Mouse (Mus musculus) MEL (cell line): ENCODE data around the gene Gnaz. TPM values are rescaled to one million over a fixed set of nuclear protein-coding genes. Genes with fewer than 3 reads are reported as not detected.

Experiments used
- DNase-seq: peaks from one replicate; pipeline ENCODE4 v3.0.0; 2011; ENCODE audit warnings: low read depth, low spot score
- H3K27ac ChIP-seq: 2 replicates; pipeline ENCODE4 v1.5.1; 2012; ENCODE audit warnings: low read depth, mild to moderate bottlenecking, control low read depth, low read length, moderate library complexity; ENCODE audit not compliant: control insufficient read depth
- H3K27me3 ChIP-seq, 2 experiments: fragments of 150-350 bp in 1 of 2; sonication (generic) in 1 of 2; 2 replicates each; pipeline ENCODE4 v1.6.1; 2012; ENCODE audit warnings: low read length in 2 of 2, mild to moderate bottlenecking in 2 of 2, improper control_type of control experiment in 1 of 2, moderate library complexity in 1 of 2; ENCODE audit not compliant: insufficient read depth in 2 of 2, control insufficient read depth in 1 of 2
- H3K36me3 ChIP-seq, 2 experiments: 2 replicates each; pipeline ENCODE4 v1.6.1; 2012 to 2014; ENCODE audit warnings: low read length in 2 of 2, improper control_type of control experiment in 1 of 2, inconsistent platforms in 1 of 2, mild to moderate bottlenecking in 1 of 2; ENCODE audit not compliant: insufficient read depth in 2 of 2, control insufficient read depth in 1 of 2
- H3K4me1 ChIP-seq, 2 experiments: fragments of 150-350 bp in 1 of 2; sonication (generic) in 1 of 2; 2 replicates each; pipeline ENCODE4 v1.6.1; 2012; ENCODE audit warnings: low read length in 2 of 2, improper control_type of control experiment in 1 of 2, mild to moderate bottlenecking in 1 of 2; ENCODE audit not compliant: insufficient read depth in 2 of 2, control insufficient read depth in 1 of 2
- H3K4me3 ChIP-seq, 2 experiments: fragments of 150-350 bp in 1 of 2; sonication (generic) in 1 of 2; 2 replicates each; pipeline ENCODE4 v1.5.1; 2012; ENCODE audit warnings: low read depth in 2 of 2, low read length in 2 of 2, mild to moderate bottlenecking in 2 of 2, moderate library complexity in 2 of 2, control low read depth in 1 of 2, improper control_type of control experiment in 1 of 2; ENCODE audit not compliant: control insufficient read depth in 1 of 2, insufficient read depth in 1 of 2
- H3K79me2 ChIP-seq: 2 replicates; pipeline ENCODE4 v1.6.1; 2012; ENCODE audit warnings: mild to moderate bottlenecking, low read length, moderate library complexity; ENCODE audit not compliant: control insufficient read depth, poor library complexity, insufficient read depth
- H3K9ac ChIP-seq: 2 replicates; pipeline ENCODE4 v1.6.1; 2012; ENCODE audit warnings: low read depth, mild to moderate bottlenecking, control low read depth, low read length, moderate library complexity; ENCODE audit not compliant: control insufficient read depth, poor library complexity, severe bottlenecking
- H3K9me3 ChIP-seq: fragments of 150-350 bp; sonication (generic); replicated peaks from 2 replicates; pipeline ENCODE4 v1.6.1; 2012; ENCODE audit warnings: mild to moderate bottlenecking, low read length, improper control_type of control experiment, moderate library complexity; ENCODE audit not compliant: insufficient read depth
- BHLHE40 ChIP-seq: IDR thresholded peaks from 2 replicates; pipeline ENCODE4 v1.6.1; 2012; ENCODE audit warnings: low read depth, mild to moderate bottlenecking, inconsistent platforms, low read length, improper control_type of control experiment, borderline replicate concordance
- E2F4 ChIP-seq: IDR thresholded peaks from 2 replicates; pipeline ENCODE4 v1.6.1; 2011; ENCODE audit warnings: low read depth, low read length, improper control_type of control experiment, borderline replicate concordance
- GABPA ChIP-seq: IDR thresholded peaks from 2 replicates; pipeline ENCODE4 v1.6.1; 2012; ENCODE audit warnings: low read depth, mild to moderate bottlenecking, inconsistent platforms, low read length, improper control_type of control experiment, moderate library complexity
- KAT2A ChIP-seq: conservative IDR thresholded peaks from 2 replicates; pipeline ENCODE4 v1.6.1; 2012; ENCODE audit warnings: low read depth, low read length, improper control_type of control experiment, inconsistent platforms
- MAX ChIP-seq: IDR thresholded peaks from 2 replicates; pipeline ENCODE4 v1.6.1; 2011; ENCODE audit warnings: low read length, improper control_type of control experiment
- MAZ ChIP-seq: IDR thresholded peaks from 2 replicates; pipeline ENCODE4 v1.6.1; 2012; ENCODE audit warnings: low read depth, mild to moderate bottlenecking, inconsistent platforms, low read length, improper control_type of control experiment
- MYB ChIP-seq: IDR thresholded peaks from 2 replicates; pipeline ENCODE4 v1.6.1; 2011; ENCODE audit warnings: mild to moderate bottlenecking, low read depth, low read length, improper control_type of control experiment
- NELFE ChIP-seq: IDR thresholded peaks from 2 replicates; pipeline ENCODE4 v1.6.1; 2011; ENCODE audit warnings: low read depth, low read length, improper control_type of control experiment
- RAD21 ChIP-seq: IDR thresholded peaks from 2 replicates; pipeline ENCODE4 v1.6.1; 2011; ENCODE audit warnings: mild to moderate bottlenecking, low read depth, low read length, improper control_type of control experiment
- RCOR1 ChIP-seq: IDR thresholded peaks from 2 replicates; pipeline ENCODE4 v1.6.1; 2012; ENCODE audit warnings: low read depth, mild to moderate bottlenecking, inconsistent platforms, low read length, improper control_type of control experiment
- SIN3A ChIP-seq: IDR thresholded peaks from 2 replicates; pipeline ENCODE4 v1.6.1; 2012; ENCODE audit warnings: low read length, improper control_type of control experiment, inconsistent platforms
- SMC3 ChIP-seq: IDR thresholded peaks from 2 replicates; pipeline ENCODE4 v1.6.1; 2011; ENCODE audit warnings: low read depth, low read length, improper control_type of control experiment
- TAL1 ChIP-seq: IDR thresholded peaks from 2 replicates; pipeline ENCODE4 v1.6.1; 2012; ENCODE audit warnings: mild to moderate bottlenecking, inconsistent platforms, low read length, moderate library complexity, mixed read lengths
- TCF12 ChIP-seq: IDR thresholded peaks from 2 replicates; pipeline ENCODE4 v1.6.1; 2014; ENCODE audit warnings: low read depth, mild to moderate bottlenecking, inconsistent platforms, low read length, improper control_type of control experiment, moderate library complexity
- UBTF ChIP-seq: IDR thresholded peaks from 2 replicates; pipeline ENCODE4 v1.6.1; 2012; ENCODE audit warnings: low read depth, mild to moderate bottlenecking, inconsistent platforms, low read length, improper control_type of control experiment, moderate library complexity, borderline replicate concordance; ENCODE audit not compliant: insufficient read depth
- USF1 ChIP-seq: IDR thresholded peaks from 2 replicates; pipeline ENCODE4 v1.6.1; 2014; ENCODE audit warnings: low read depth, mild to moderate bottlenecking, inconsistent platforms, low read length, improper control_type of control experiment, moderate library complexity
- USF2 ChIP-seq, 2 experiments: IDR thresholded peaks; 2 replicates each; pipeline ENCODE4 v1.6.1; 2011 to 2012; ENCODE audit warnings: improper control_type of control experiment in 2 of 2, low read length in 2 of 2, borderline replicate concordance in 1 of 2, inconsistent platforms in 1 of 2, low read depth in 1 of 2, mild to moderate bottlenecking in 1 of 2; ENCODE audit not compliant: insufficient read depth in 1 of 2
- ZKSCAN1 ChIP-seq: IDR thresholded peaks from 2 replicates; pipeline ENCODE4 v1.6.1; 2012; ENCODE audit warnings: low read depth, mild to moderate bottlenecking, inconsistent platforms, low read length, improper control_type of control experiment, moderate library complexity
- polyA plus RNA-seq, 2 experiments: library from polyadenylated mRNA; stranded (reverse) in 1 of 2; unstranded in 1 of 2; fragments of >175 nt in 1 of 2; fragments of >200 nt in 1 of 2; gene quantifications; 2 replicates each; pipeline versions ENCODE4 v1.2.1 to v1.2.4; 2012; ENCODE audit warnings: low replicate concordance in 2 of 2, low read depth in 1 of 2; ENCODE audit not compliant: insufficient read length in 2 of 2, insufficient read depth in 1 of 2, missing spikeins in 1 of 2
- total RNA-seq: library from RNA; depleted of rRNA; stranded (reverse); fragments of 300-350 nt; gene quantifications from 2 replicates; pipeline ENCODE4 v1.2.3, GENCODE M21; 2012

Gnaz gene
- total and polyA plus RNA-seq, 3 experiments: not detected

DNA sequence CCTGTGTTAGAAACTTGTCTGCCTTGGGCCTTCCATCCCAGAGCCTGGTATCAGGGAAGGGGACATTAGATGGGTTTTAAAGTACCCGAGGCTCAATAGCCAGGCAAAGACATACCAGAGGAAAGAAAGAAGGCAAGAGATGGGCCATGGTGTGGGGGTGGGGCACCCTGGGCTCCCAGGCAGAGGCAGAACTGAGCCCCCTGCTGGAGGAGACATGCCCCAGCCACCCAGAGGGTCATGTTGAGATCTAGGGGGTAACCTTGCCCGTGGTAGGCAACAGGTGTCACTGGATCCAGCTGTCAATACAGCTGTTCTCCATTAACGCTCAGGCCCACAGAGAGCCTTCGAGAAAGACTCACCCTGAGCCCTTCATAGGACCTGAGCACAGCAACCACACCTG is 22.8 kb downstream of the Gnaz start:
- Histone ChIP-seq H3K4me1 (no peaks in the 10 kb centered on the region), H3K9me3 (no peaks in the 10 kb centered on the region), H3K9ac (no peak overlapping the region), H3K79me2 (no peaks in the 10 kb centered on the region), H3K36me3 (no peaks in the 10 kb centered on the region), H3K4me3 (no peak overlapping the region), H3K27ac (no peak overlapping the region), H3K27me3 (no peaks in the 10 kb centered on the region)
- TF ChIP-seq RAD21 (no peak), NELFE (no peak), MAX (no peak), E2F4 (no peak), TAL1 (no peak), KAT2A (no peak), GABPA (no peak), MYB (no peak), UBTF (no peak), MAZ (no peak), SIN3A (no peak), USF2 (IDR thresholded peaks at IDR 0.05; ENCODE audit: borderline replicate concordance in 1 of 2, insufficient read depth in 1 of 2, low read depth in 1 of 2, low read length in 2 of 2) (no peak), RCOR1 (no peak), SMC3 (no peak), ZKSCAN1 (no peak)
- no peak for DNase-seq

DNA sequence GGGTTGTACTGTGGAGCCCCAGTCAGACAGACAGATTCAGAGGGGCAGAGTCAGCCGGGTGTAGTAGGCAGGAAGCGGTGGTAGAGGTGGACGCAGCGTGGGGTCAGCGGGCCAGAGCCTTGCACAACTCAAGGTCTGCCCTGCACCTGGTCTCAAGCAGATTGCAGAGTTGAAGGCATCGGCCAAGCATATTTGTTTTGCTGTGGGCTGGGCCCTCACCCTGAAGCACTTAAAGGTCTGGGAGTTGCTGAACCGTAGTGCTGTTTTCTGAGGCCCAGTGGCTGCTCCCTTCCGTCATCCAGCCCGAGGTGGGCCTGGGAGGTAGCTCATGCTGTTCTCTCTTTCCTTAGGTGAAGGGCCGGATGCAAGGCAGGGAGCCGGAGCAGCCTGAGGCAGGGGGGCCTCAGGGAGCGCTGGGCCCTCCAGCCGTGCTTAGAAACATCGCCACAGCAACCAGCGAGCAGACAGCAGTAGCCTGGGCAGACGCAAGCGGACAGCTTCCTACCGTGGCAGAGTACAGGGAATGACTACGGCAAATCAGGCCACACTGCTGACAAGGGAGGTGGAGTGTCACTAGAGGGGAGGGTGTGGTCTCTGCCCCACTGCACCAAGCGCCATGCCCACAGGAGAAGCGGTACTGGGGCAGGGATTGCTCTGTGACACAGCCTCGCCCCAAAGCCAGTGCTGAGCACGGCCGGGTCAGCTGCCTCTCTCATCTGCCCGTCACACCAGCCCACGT is 23.8 kb downstream of the Gnaz start:
- H3K4me1 ChIP-seq: no peaks in the 10 kb centered on the region
- no peaks in the 10 kb centered on the region for H3K36me3 ChIP-seq
- no peak overlapping the region for H3K9ac ChIP-seq
- no peak overlapping the region for H3K4me3 ChIP-seq
- no peak overlapping the region for H3K27ac ChIP-seq
- TF ChIP-seq BHLHE40 (no peak), UBTF (no peak), TCF12 (no peak), USF1 (no peak)
- H3K9me3 ChIP-seq: no peaks in the 10 kb centered on the region
- no peak for DNase-seq
- no peaks in the 10 kb centered on the region for H3K79me2 ChIP-seq
- no peaks in the 10 kb centered on the region for H3K27me3 ChIP-seq
